Mouse (Mus musculus) testis, adult 2 months (tissue): Measurements from ENCODE around the gene Gm11099. TPM values are rescaled to one million over a fixed set of nuclear protein-coding genes. Genes with fewer than 3 reads are reported as not detected.

Source experiments
- H3K27ac ChIP-seq: fragments of 200-500 bp; 2 replicates; pipeline ENCODE4 v1.5.1; 2012; ENCODE audit warnings: low read depth, low read length; ENCODE audit not compliant: control insufficient read depth, insufficient read depth
- H3K27me3 ChIP-seq: fragments of 200-500 bp; 2 replicates; pipeline ENCODE4 v1.6.1; 2012; ENCODE audit warnings: mild to moderate bottlenecking, low read length, moderate library complexity; ENCODE audit not compliant: control insufficient read depth, insufficient read depth
- H3K36me3 ChIP-seq: fragments of 200-500 bp; 2 replicates; pipeline ENCODE4 v1.6.1; 2012; ENCODE audit warnings: mild to moderate bottlenecking, low read length; ENCODE audit not compliant: control insufficient read depth, insufficient read depth
- H3K4me1 ChIP-seq: fragments of 200-500 bp; 2 replicates; pipeline ENCODE4 v1.6.1; 2012; ENCODE audit warnings: low read length; ENCODE audit not compliant: control insufficient read depth, insufficient read depth
- H3K4me3 ChIP-seq: fragments of 200-500 bp; 2 replicates; pipeline ENCODE4 v1.5.1; 2012; ENCODE audit warnings: low read depth, mild to moderate bottlenecking, low read length, moderate library complexity, mixed read lengths; ENCODE audit not compliant: control insufficient read depth
- CTCF ChIP-seq: fragments of 200-500 bp; IDR thresholded peaks from 2 replicates; pipeline ENCODE4 v1.5.1; 2012; ENCODE audit warnings: low read depth, mild to moderate bottlenecking, inconsistent platforms, low read length, moderate library complexity; ENCODE audit not compliant: control insufficient read depth, insufficient read depth, insufficient replicate concordance
- POLR2A ChIP-seq: fragments of 200-500 bp; IDR thresholded peaks from 2 replicates; pipeline ENCODE4 v1.6.1; 2012; ENCODE audit warnings: low read depth, mild to moderate bottlenecking, inconsistent platforms, low read length, moderate library complexity; ENCODE audit not compliant: control insufficient read depth
- polyA plus RNA-seq: library from polyadenylated mRNA; depleted of rRNA; stranded (reverse); fragments of >200 nt; gene quantifications from 2 replicates; pipeline ENCODE4 v1.2.3, GENCODE M21; 2012

Gm11099 gene
- polyA plus RNA-seq, 1 experiment, result not detected

- no peak for TF ChIP-seq CTCF
- TF ChIP-seq POLR2A, result no peak
- Histone ChIP-seq H3K4me1 (no peaks in the 10 kb centered on the region), H3K27me3 (no peaks in the 10 kb centered on the region), H3K4me3 (no peak overlapping the region), H3K36me3 (no peaks in the 10 kb centered on the region), H3K27ac (no peak overlapping the region)
Observed at GRCm38 (mm10) chr2:58844499-58844898, 14.7 kb upstream of the Gm11099 start.

- H3K4me3 ChIP-seq, result no peak overlapping the region
- no peaks in the 10 kb centered on the region for H3K4me1 ChIP-seq
- no peaks in the 10 kb centered on the region for H3K36me3 ChIP-seq
- TF ChIP-seq POLR2A (no peak), CTCF (no peak)
- no peaks in the 10 kb centered on the region for H3K27me3 ChIP-seq
- no peak overlapping the region for H3K27ac ChIP-seq
Observed at GRCm38 (mm10) chr2:58879876-58880275, 20.6 kb downstream of the Gm11099 start.

GRCm38 (mm10) chr2:58905057-58905456 is 45.8 kb downstream of the Gm11099 start:
- TF ChIP-seq POLR2A, result no peak
- no peak for TF ChIP-seq CTCF
- H3K36me3 ChIP-seq, result no peaks in the 10 kb centered on the region
- no peaks in the 10 kb centered on the region for H3K4me1 ChIP-seq
- no peak overlapping the region for H3K27ac ChIP-seq
- H3K4me3 ChIP-seq, result no peak overlapping the region
- H3K27me3 ChIP-seq, result no peaks in the 10 kb centered on the region

GRCm38 (mm10) chr2:58906814-58907516 is 47.7 kb downstream of the Gm11099 start:
- Histone ChIP-seq H3K4me3 (no peak overlapping the region), H3K27ac (no peak overlapping the region), H3K27me3 (no peaks in the 10 kb centered on the region), H3K36me3 (no peaks in the 10 kb centered on the region), H3K4me1 (no peaks in the 10 kb centered on the region)
- TF ChIP-seq POLR2A (no peak), CTCF (no peak)

GRCm38 (mm10) chr2:58912339-58912738 is 53.1 kb downstream of the Gm11099 start:
- H3K27ac ChIP-seq, result no peak overlapping the region
- no peaks in the 10 kb centered on the region for H3K36me3 ChIP-seq
- H3K4me3 ChIP-seq, result no peak overlapping the region
- TF ChIP-seq CTCF (no peak), POLR2A (no peak)
- no peaks in the 10 kb centered on the region for H3K4me1 ChIP-seq
- no peaks in the 10 kb centered on the region for H3K27me3 ChIP-seq

- H3K4me1 ChIP-seq, result no peaks in the 10 kb centered on the region
- H3K36me3 ChIP-seq, result no peaks in the 10 kb centered on the region
- no peak overlapping the region for H3K4me3 ChIP-seq
- H3K27ac ChIP-seq, result no peak overlapping the region
- TF ChIP-seq CTCF, result no peak
- no peak for TF ChIP-seq POLR2A
- H3K27me3 ChIP-seq, result no peaks in the 10 kb centered on the region
Observed at GRCm38 (mm10) chr2:58918351-58918750, 59.1 kb downstream of the Gm11099 start.

- H3K27me3 ChIP-seq, result no peaks in the 10 kb centered on the region
- no peak for TF ChIP-seq POLR2A
- TF ChIP-seq CTCF, result no peak
- H3K36me3 ChIP-seq, result no peaks in the 10 kb centered on the region
- no peak overlapping the region for H3K4me3 ChIP-seq
- H3K4me1 ChIP-seq, result no peaks in the 10 kb centered on the region
- no peak overlapping the region for H3K27ac ChIP-seq
Observed at GRCm38 (mm10) chr2:58925551-58925950, 66.3 kb downstream of the Gm11099 start.
